Mouse (Mus musculus) ES-Bruce4 (cell line): ENCODE measurements around the gene Slc29a3.

Experiments used
- CTCF ChIP-seq: IDR thresholded peaks from one replicate; pipeline ENCODE4 v1.8.1; 2011; ENCODE audit warnings: low read depth, low read length
- POLR2A ChIP-seq: IDR thresholded peaks from one replicate; pipeline ENCODE4 v1.8.1; 2011; ENCODE audit warnings: low read length; ENCODE audit not compliant: insufficient read depth

- TF ChIP-seq POLR2A, result no peak
- TF ChIP-seq CTCF, result no peak
These were observed 45.3 kb upstream of the Slc29a3 start for GRCm38 (mm10) chr10:60797682-60798422.
